Mouse (Mus musculus): ENCODE results near the gene Zp1.

Gene Zp1

GRCm38 (mm10) chr19:10920532-10920931 is at the start of gene Zp1:
TSS of gene Zp1 (minus strand) at chr19:10920632.
- no peak for DNase-seq (ENCODE audit: low read depth, low spot score)

- DNase-seq (ENCODE audit: low read depth, low spot score): no peak
Observed at GRCm38 (mm10) chr19:10968578-10968977, 48.1 kb upstream of the Zp1 start.

- no peak for DNase-seq (ENCODE audit: low read depth, low spot score)
Observed at GRCm38 (mm10) chr19:10965721-10966120, 45.3 kb upstream of the Zp1 start.

- DNase-seq (ENCODE audit: low read depth, low spot score): no peak
Observed at GRCm38 (mm10) chr19:10959978-10960346, 39.5 kb upstream of the Zp1 start.

- DNase-seq (ENCODE audit: low read depth, low spot score): peak; percentile 82
Observed at GRCm38 (mm10) chr19:10959085-10959977, 38.9 kb upstream of the Zp1 start.

- no peak for DNase-seq (ENCODE audit: low read depth, low spot score)
Observed at GRCm38 (mm10) chr19:10952021-10952939, 31.8 kb upstream of the Zp1 start.

- DNase-seq (ENCODE audit: low read depth, low spot score): no peak
Observed at GRCm38 (mm10) chr19:10949558-10949957, 29.1 kb upstream of the Zp1 start.

- DNase-seq (ENCODE audit: low read depth, low spot score): peak; percentile 99
Observed at GRCm38 (mm10) chr19:10949112-10949511, 28.7 kb upstream of the Zp1 start, which contains the start of gene Ccdc86. TSS of gene Ccdc86 (minus strand) at chr19:10949266.

GRCm38 (mm10) chr19:10948416-10948815 is 28.0 kb upstream of the Zp1 start:
- DNase-seq (ENCODE audit: low read depth, low spot score): no peak

GRCm38 (mm10) chr19:10947219-10947618 is 26.8 kb upstream of the Zp1 start:
- DNase-seq (ENCODE audit: low read depth, low spot score): no peak

- DNase-seq (ENCODE audit: low read depth, low spot score): no peak
Observed at GRCm38 (mm10) chr19:10946506-10946905, 26.1 kb upstream of the Zp1 start.

GRCm38 (mm10) chr19:10943955-10944354 is 23.5 kb upstream of the Zp1 start:
- no peak for DNase-seq (ENCODE audit: low read depth, low spot score)

GRCm38 (mm10) chr19:10940801-10941457 is 20.5 kb upstream of the Zp1 start:
- peak; percentile 48 for DNase-seq (ENCODE audit: low read depth, low spot score)

- peak; percentile 89 for DNase-seq (ENCODE audit: low read depth, low spot score)
Observed at GRCm38 (mm10) chr19:10940097-10940800, 19.8 kb upstream of the Zp1 start.

GRCm38 (mm10) chr19:10938771-10939170 is 18.3 kb upstream of the Zp1 start:
- DNase-seq (ENCODE audit: low read depth, low spot score): no peak

- DNase-seq (ENCODE audit: low read depth, low spot score): no peak
Observed at GRCm38 (mm10) chr19:10937110-10937563, 16.7 kb upstream of the Zp1 start, which contains the start of gene Ptgdr2. TSS of gene Ptgdr2 (plus strand) at chr19:10937160.

- no peak for DNase-seq (ENCODE audit: low read depth, low spot score)
Observed at GRCm38 (mm10) chr19:10936077-10936476, 15.6 kb upstream of the Zp1 start.

GRCm38 (mm10) chr19:10935029-10935428 is 14.6 kb upstream of the Zp1 start:
- no peak for DNase-seq (ENCODE audit: low read depth, low spot score)

- no peak for DNase-seq (ENCODE audit: low read depth, low spot score)
Observed at GRCm38 (mm10) chr19:10930641-10931040, 10.2 kb upstream of the Zp1 start.

- no peak for DNase-seq (ENCODE audit: low read depth, low spot score)
Observed at GRCm38 (mm10) chr19:10926666-10927065, 6.2 kb upstream of the Zp1 start.

- peak; percentile 26 for DNase-seq (ENCODE audit: low read depth, low spot score)
Observed at GRCm38 (mm10) chr19:10926123-10926621, 5.7 kb upstream of the Zp1 start.

Data from forelimb bud, embryonic 11.5 days (tissue).